Mouse (Mus musculus) bone marrow macrophage, adult 2 months (primary cell): Measurements from ENCODE around the gene Ppfia1.

ENCODE experiments used
- CTCF ChIP-seq: IDR thresholded peaks from 2 replicates; pipeline ENCODE4 v1.5.1; 2012; ENCODE audit warnings: low read depth, mild to moderate bottlenecking, low read length, moderate library complexity
- POLR2A ChIP-seq: IDR thresholded peaks from 2 replicates; pipeline ENCODE4 v1.6.1; 2012; ENCODE audit warnings: mild to moderate bottlenecking, low read depth, low read length, borderline replicate concordance

DNA sequence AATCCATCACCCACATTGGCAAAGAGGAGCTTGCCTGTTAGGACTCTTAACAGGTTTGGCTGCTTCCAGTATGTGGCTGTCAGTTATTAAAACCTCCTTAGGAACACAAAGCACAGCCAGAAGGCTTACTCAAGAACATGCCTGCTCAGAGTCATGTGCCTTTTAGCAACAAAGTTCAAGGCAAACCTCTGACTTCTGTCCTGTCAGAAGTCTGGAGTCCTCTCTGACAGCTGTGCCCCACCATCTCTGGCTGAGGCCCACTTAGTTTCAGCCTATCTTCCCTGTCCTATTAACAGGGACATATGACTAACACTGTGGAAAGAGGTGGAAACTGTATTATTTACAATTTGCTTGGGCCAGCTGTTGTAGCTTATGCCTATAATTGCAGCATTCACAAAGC is 73.2 kb downstream of the Ppfia1 start:
- TF ChIP-seq CTCF (no peak), POLR2A (no peak)
